Mouse (Mus musculus) layer of hippocampus, adult 9-10 months (tissue): Measurements from ENCODE around the gene Fbxl8.
A peak's percentile ranks its signal among the peaks of the same experiment; 100 is the strongest.
"Not testable (repeated sequence)": the region's sequence is repeated elsewhere in the genome, so short reads cannot be mapped to it uniquely, and the experiment has no call there.

Experiments
- DNase-seq: peaks from one replicate; pipeline ENCODE4 v3.0.0; 2022; ENCODE audit warnings: low spot score

Fbxl8 gene

GRCm38 (mm10) chr8:105281821-105282220 is 17.4 kb downstream of the Fbxl8 start:
- DNase-seq, result no peak

GRCm38 (mm10) chr8:105282239-105282638 is 17.8 kb downstream of the Fbxl8 start:
- DNase-seq, result no peak

GRCm38 (mm10) chr8:105283074-105283473 is 18.6 kb downstream of the Fbxl8 start:
- DNase-seq, result no peak

- DNase-seq, result no peak
These were observed 21.1 kb downstream of the Fbxl8 start for GRCm38 (mm10) chr8:105285514-105285913.

DNA sequence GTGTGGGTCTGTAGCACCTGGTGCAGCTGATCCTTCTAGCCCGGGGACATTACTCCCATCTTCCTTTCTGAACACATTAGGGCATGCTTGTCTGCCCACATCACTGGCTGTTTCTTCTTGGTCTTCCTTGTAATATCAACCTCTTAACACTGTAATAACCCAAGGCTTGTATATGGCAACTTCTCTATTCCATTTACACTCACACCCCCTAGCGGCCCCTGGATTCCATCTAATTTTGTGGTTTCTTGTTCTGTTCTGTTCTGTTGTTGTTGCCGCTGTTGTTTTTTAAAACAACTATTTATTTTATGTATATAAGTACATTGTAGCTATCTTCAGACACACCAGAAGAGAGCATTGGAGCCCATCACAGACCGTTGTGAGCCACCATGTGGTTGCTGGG is 22.5 kb downstream of the Fbxl8 start:
- DNase-seq, result no peak

- DNase-seq, result no peak
These were observed 23.8 kb downstream of the Fbxl8 start for GRCm38 (mm10) chr8:105288231-105288630.

DNA sequence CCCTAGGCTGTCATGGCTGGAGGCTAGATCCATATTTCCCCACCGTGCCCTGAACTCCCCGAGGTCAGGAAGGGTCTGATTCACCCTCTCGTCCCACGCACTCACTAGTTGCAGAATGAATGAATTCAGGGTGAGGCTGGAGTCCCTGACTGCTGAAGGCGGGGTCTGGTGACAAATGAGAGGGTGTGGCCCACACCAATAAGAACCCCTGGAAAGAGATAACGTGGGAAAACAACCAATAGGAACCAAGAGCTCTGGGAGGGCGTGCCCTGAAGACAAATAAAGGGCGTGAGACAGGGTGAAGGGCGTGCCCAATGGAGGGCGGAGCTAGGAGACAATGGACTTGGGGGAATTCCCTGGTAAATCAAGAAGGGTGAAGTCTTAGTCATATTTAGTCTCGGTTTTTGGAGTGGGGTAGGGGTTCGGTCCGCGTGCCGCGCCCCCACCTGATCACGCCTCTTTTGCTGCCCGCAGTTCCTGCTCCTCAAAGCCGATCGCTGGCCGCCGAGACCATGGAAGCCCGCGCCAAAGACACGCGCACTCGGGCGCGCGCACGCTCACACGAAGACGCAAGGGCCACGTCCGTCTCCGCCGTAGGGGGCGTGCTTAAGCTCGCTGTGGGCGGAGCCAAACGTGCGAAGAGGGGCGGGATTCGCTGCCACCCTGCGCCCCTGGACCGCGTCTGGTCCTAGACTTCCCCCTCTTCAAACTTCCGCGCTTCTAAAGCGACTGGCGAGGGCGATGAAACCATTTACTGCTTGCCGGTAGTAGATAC is 24.7 kb downstream of the Fbxl8 start:
- peak; percentile 90 for DNase-seq

- DNase-seq, result no peak
These were observed 25.5 kb downstream of the Fbxl8 start, which contains the start of gene 4931428F04Rik for GRCm38 (mm10) chr8:105289805-105290460. 4931428F04Rik (minus strand) TSS chr8:105289864.

DNA sequence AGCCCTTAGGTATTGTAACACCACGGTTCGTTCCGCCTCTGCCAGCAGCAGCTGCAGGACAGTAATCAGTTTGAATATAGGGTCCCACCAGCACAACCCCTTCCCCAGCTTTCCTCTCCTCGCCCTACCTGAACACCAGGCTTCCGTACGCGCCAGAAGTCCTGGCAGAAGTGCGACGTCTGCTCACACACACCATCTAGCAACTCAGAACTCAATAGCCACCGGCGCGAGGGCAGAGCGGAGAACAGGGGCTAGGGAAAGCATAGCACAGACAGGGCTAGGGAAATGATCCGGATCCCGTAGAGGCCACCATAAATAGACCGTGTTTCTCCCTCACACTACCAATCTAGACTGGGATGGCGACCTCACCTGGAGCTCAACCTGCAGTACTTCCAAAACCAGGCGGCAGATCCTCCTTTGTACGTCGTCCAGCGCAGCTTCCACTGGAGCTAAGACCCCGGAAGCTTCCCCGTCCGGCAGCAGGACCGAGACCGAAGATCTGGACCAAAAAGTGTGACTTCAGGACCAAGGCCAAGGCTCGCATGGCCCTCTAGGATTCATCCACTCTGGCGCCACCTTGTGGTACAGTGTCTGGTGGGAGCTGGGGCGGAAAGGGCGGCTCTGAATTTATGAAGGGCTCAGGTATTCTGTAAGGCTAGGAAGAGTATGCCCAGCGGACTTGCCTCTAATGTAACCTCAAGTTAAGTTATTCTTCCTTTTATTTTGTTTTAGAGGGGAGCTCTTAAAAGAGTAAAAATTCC is 26.3 kb downstream of the Fbxl8 start:
- DNase-seq, result peak; percentile 63

- not testable (repeated sequence) for DNase-seq
These were observed 26.9 kb downstream of the Fbxl8 start for GRCm38 (mm10) chr8:105291364-105291763.

GRCm38 (mm10) chr8:105291802-105292201 is 27.4 kb downstream of the Fbxl8 start:
- not testable (repeated sequence) for DNase-seq

GRCm38 (mm10) chr8:105292471-105292870 is 28.0 kb downstream of the Fbxl8 start:
- no peak for DNase-seq

- no peak for DNase-seq
These were observed 29.0 kb downstream of the Fbxl8 start for GRCm38 (mm10) chr8:105293405-105293804.

GRCm38 (mm10) chr8:105294776-105295175 is 30.3 kb downstream of the Fbxl8 start:
- DNase-seq, result no peak

- DNase-seq, result no peak
These were observed 30.8 kb downstream of the Fbxl8 start for GRCm38 (mm10) chr8:105295256-105295655.

DNA sequence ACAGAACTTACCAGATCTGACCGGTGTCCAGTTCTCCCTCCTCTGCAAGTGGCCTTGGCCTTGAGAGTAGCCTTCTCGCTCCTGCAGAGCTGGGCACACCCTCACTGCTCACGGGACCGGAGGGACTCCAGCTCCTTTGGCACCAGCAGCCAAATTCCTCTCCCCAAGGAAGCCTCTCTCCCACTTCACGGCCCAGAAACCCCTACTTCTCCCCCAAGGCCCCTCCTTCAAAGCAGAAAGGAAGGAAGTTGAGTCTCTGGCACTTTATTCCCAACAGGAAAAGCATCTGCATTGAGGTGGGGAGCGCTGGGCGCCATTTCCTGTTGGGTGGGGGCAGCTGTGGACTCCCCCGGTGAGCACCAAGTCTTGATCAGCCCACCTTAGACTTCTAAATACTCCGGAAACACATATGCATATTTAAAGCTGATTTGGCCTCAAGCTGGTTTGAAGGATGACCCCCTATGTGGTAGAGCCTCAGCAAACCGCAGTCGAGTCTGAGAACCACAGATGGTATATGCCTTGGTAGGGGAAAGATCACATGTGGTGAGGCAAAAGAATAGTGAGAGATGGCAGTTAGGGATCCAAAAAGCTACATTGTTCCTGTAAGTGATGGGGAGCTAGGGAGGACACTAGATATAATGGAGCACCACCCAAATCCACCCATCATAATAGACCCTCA is 31.6 kb downstream of the Fbxl8 start, which contains the start of gene Exoc3l:
Gene Exoc3l (minus strand): TSS at position 207 of the 679 bp plus-strand sequence.
- DNase-seq, result no peak

DNA sequence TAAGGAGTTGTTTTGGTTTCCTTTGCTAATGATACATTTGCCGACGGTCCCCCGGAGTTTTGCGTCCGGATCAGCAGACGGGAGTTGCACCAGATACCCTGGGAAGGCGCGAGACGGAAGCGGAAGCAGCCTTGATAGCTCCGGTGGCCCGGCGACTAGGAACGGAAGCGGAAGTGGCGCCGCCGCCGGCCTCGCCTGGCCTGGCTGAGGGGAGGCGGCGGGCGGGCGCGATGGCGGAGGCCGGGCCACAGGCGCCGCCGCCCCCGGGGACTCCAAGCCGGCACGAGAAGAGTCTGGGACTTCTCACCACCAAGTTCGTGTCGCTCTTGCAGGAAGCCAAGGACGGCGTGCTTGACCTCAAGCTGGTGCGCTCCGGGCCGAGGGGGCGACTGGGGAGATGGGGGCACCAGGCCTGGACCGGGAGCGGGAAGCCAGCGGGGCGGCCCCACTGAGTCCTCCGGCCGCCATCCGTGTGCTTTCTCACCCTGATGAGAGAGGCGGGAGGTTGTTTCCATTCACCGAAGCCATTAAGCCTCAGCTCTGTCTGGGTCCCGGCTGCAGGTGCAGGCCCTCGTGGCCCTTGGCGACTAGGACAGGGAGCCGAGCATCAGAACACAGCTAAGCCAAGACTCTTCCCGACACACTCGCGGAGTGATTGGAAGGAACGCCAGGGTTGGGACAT is 33.2 kb downstream of the Fbxl8 start, which contains the start of gene E2f4:
Gene E2f4 (plus strand): TSS at position 153 of the 682 bp plus-strand sequence.
- DNase-seq, result peak; percentile 71

DNA sequence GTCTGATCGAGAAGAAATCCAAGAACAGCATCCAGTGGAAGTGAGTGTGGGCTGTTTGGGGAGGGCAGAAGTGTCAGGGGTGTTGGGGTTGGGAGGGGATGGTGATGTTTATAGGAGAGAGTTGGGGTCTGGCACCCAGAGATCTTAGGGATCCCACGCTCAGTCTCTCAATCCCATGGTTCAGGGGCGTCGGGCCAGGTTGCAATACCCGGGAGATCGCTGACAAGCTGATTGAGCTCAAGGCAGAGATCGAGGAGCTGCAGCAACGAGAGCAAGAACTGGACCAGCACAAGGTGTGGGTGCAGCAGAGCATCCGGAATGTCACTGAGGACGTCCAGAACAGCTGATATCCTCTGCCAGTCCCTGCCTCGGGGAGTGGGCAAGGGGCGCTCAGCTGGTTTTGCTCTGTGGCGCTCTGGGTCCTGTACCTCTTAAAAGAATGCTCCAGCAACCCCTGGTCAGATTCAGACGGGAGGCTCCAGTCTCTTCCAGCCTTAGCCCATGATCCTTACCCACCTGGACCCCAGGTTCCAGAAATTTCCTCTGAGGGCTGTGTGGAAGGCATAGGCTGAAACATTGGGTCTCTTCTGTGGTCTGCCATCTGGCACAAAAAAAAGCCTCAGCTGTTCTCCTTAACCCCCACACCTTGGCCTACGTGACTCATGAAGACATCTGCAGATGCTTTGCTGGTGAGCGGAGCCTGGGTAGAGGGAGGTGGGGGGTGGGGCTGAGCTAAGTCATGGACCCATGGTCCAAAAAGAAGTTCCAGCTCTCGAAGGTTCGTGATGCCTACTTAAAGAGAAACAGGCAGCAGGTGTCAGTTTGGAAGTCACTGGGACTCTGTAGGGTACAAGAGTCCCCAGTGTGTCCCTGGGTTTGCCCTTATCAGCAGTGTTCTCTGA is 34.2 kb downstream of the Fbxl8 start:
- DNase-seq, result no peak

DNA sequence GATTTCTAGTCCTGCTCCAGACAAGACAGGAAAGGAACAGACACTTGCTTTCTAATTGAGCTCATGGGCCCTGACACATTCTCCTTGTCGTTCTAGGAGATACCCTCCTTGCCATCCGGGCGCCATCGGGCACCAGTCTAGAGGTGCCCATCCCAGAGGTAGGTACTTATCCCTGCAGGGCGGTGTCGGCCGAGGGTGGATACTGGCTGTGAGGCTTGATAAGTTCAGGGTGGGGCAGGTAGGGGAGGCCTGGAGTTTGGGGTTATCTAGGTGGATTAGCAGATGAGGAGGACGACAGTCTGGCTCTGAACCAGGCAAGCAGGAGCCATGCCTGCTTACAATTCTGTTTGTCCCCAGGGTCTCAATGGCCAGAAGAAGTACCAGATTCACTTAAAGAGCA is 35.5 kb downstream of the Fbxl8 start:
- no peak for DNase-seq

- DNase-seq, result no peak
These were observed 38.9 kb downstream of the Fbxl8 start for GRCm38 (mm10) chr8:105303396-105303795.
